Mouse (Mus musculus): Measurements from ENCODE around the gene Gm10160.
A peak's percentile ranks its signal among the peaks of the same experiment; 100 is the strongest.

Gm10160 gene

GRCm38 (mm10) chr7:81828681-81829378 is 26.8 kb downstream of the Gm10160 start:
- peak in 1 of 2 experiments; percentile 32 for DNase-seq (ENCODE audit: low spot score in 2 of 2)

- DNase-seq (ENCODE audit: low spot score in 2 of 2): no peak
Measured at GRCm38 (mm10) chr7:81827806-81828667, 27.6 kb downstream of the Gm10160 start.

- no peak for DNase-seq (ENCODE audit: low spot score in 2 of 2)
Measured at GRCm38 (mm10) chr7:81825381-81825780, 30.2 kb downstream of the Gm10160 start.

DNA sequence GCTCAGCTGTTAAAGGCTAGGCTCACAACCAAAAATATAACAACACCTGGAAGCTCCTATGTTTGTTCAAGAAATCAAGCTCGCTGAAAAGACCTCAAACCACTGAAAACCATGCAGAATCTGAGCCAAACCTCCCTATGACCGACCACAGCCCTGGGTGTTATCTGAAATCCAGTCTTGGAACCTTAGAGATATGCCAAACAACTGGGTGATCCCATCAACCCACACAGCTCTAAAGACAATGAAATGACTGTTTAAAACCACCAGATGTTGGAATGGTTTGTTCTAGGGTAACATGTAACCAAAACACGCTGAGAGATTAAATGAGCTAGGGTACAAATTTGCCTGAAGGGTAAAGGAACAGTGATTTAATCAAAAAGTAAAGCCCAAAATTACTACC is 30.7 kb downstream of the Gm10160 start:
- DNase-seq (ENCODE audit: low spot score in 2 of 2): no peak

DNA sequence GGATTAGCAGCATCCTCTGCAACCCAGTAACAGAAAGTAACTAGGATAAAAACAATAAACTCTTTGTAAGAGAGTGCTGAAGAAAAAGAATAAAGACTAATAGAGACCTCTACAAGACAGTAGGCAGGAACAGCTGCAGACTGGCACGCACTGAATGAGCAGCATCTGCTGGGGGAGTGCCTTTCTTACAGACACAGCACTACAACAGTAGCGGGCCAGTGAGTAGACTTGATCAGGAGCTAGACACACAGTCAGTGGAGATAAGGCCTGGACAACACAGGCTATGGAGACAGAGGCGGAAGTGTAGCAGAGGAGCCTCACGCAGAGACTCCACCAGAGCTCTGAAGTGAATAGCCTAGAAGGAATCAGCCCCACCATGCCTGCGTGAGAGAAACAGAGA is 49.5 kb downstream of the Gm10160 start:
- DNase-seq (ENCODE audit: low spot score in 2 of 2): no peak
